Mouse (Mus musculus) MEL (cell line): ENCODE data around the gene Nsmce3.

Source experiments
- CTCF ChIP-seq, 3 experiments: IDR thresholded peaks in 2 of 3; conservative IDR thresholded peaks in 1 of 3; 2 replicates each; pipeline ENCODE4 v1.5.1; 2011 to 2012; ENCODE audit warnings: low read length in 3 of 3, low read depth in 2 of 3, mild to moderate bottlenecking in 2 of 3, improper control_type of control experiment in 1 of 3, inconsistent platforms in 1 of 3, mixed read lengths in 1 of 3, moderate library complexity in 1 of 3; ENCODE audit not compliant: control insufficient read depth in 1 of 3, insufficient read depth in 1 of 3, poor library complexity in 1 of 3, severe bottlenecking in 1 of 3
- MAFK ChIP-seq: IDR thresholded peaks from 2 replicates; pipeline ENCODE4 v1.6.1; 2011; ENCODE audit warnings: low read depth, mild to moderate bottlenecking, low read length, improper control_type of control experiment, borderline replicate concordance
- USF1 ChIP-seq: IDR thresholded peaks from 2 replicates; pipeline ENCODE4 v1.6.1; 2014; ENCODE audit warnings: low read depth, mild to moderate bottlenecking, inconsistent platforms, low read length, improper control_type of control experiment, moderate library complexity
- USF2 ChIP-seq, 2 experiments: IDR thresholded peaks; 2 replicates each; pipeline ENCODE4 v1.6.1; 2011 to 2012; ENCODE audit warnings: improper control_type of control experiment in 2 of 2, low read length in 2 of 2, borderline replicate concordance in 1 of 2, inconsistent platforms in 1 of 2, low read depth in 1 of 2, mild to moderate bottlenecking in 1 of 2; ENCODE audit not compliant: insufficient read depth in 1 of 2

DNA sequence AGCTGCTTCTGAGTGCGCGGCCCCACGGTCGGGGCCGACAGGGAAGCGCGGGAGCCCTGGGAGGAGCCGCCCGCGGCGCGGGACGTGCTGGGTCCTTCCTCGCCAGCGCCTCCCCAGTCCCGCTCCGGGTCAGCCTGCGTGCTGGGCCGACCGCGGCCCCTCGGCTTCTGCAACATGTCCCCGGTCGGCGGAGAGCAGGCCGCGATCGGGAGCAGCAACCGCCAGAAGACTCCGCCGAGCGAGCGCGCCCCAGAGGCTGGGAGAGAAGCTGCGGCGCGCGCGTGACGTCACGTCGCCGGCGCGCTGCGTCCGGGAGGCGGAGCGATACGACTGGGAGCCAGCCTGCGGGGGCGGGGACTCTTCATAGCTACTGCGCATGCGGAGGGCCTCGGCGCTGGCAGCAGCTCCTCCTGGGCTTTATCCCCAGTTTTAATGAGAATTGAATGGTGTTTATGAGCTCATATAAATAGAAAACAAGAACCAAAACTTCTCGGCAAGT is at the start of gene Nsmce3:
- no peak for TF ChIP-seq USF2 (IDR thresholded peaks at IDR 0.05; ENCODE audit: borderline replicate concordance in 1 of 2, insufficient read depth in 1 of 2, low read depth in 1 of 2, low read length in 2 of 2)
- no peak for TF ChIP-seq USF1
- TF ChIP-seq MAFK: no peak
- no peak for TF ChIP-seq CTCF (IDR thresholded peaks at IDR 0.05 in 2 of 3, conservative IDR thresholded peaks at IDR 0.05 in 1 of 3; ENCODE audit: control insufficient read depth in 1 of 3, insufficient read depth in 1 of 3, low read depth in 2 of 3, low read length in 3 of 3, poor library complexity in 1 of 3, severe bottlenecking in 1 of 3)
